Mouse (Mus musculus): Measurements from ENCODE around the gene Vasp.

GRCm38 (mm10) chr7:19305413-19305735 lies 33.8 kb upstream of the Vasp start:
- TF ChIP-seq EP300 (IDR thresholded peaks at IDR 0.05; ENCODE audit: insufficient read depth, low read depth, low read length) (no peak), CTCF (IDR thresholded peaks at IDR 0.05) (no peak), POLR2A (IDR thresholded peaks at IDR 0.05; ENCODE audit: insufficient read depth, low read depth, low read length) (no peak)
